Mouse (Mus musculus) adrenal gland, postnatal 36 days (tissue): Measurements from ENCODE around the gene Tmc5. TPM values are rescaled to one million over a fixed set of nuclear protein-coding genes. Genes with fewer than 3 reads are reported as not detected.

Experiments used
- DNase-seq, 2 experiments: peaks; one replicate each; pipeline ENCODE4 v3.0.0; 2021; ENCODE audit warnings: mixed read lengths in 1 of 2
- total RNA-seq, 2 experiments: library from RNA; stranded (reverse); gene quantifications; 2 replicates each; pipeline ENCODE4 v1.2.3; 2021

Gene Tmc5
- total RNA-seq, 2 experiments from 2014 or later: not detected

DNA sequence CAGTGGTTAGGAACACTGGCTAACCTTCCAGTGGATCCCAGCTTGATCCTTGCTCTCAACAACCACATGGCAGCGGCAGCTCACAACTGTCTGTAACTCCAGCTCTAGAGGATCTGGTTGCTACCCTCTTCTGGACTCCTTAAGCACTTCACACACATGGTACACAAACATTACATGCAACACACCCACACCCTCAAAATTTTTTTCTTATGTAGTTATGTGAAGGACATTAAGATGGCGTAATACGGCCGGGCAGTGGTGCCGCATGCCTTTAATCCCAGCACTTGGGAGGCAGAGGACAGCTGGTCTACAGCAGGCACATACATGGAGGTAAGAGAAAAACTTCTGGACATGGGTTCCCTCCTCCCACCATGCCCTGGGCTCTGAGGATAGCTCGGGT, 99.0 kb downstream of the Tmc5 start:
- DNase-seq: no peak

DNA sequence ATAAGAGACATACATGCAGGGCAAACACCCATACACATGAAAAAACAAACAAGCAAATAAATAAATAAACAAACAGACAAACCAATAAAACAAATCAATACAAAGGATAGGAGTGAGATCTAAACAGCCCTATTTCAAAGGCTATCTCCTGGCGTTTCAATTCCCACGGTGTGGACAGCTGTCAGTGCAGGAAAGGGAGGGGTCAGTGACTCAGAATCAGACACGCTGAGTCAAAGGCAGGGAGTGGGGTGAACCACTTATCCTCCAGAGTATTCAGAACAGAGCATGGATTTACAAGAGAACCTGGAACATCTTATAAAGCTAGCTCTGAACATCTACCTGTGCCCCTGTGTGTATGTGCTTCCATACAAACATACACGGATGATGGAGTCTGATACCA, 100.1 kb downstream of the Tmc5 start:
- peak; percentile 43 to 56 for DNase-seq

DNA sequence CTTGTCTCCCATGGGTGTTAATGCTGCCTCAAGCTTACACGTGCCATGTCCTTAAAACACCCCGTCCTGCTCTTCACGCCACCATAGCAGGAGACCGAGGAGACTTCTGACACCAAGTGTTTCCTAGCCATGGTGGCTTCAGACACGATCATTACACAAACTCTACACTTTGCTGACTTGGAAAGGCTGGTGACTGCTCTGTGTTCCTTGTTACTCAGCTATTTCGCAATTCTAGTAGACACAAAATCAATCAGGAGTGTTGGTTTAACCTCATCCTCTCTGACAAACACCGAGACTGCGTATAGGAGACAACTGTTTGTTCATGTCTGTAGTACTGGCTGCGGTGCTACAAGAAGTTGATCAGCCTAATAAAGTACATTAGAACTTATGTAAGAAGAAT, 101.8 kb downstream of the Tmc5 start:
- peak in 1 of 2 experiments; percentile 27 for DNase-seq

DNA sequence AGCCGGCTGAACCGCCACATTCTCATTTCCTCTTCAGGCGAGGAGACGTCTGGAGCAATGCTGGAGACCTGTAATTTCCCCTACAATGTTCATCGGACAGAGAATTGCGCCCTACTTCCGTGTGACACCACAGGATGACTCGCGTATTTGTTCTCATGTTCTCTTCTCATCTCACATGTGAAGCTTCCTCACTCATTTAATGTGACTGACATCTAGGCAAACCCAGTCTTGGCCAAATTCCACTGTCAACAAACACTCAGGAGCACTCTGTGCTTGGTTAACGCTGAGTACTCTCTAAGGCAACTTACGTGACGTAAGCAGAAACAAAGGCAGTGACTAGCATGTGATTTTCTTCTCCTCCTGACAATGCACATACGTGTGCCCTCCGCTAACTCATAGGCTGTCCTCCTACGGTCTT, 106.1 kb downstream of the Tmc5 start:
- peak in 1 of 2 experiments; percentile 31 for DNase-seq

DNA sequence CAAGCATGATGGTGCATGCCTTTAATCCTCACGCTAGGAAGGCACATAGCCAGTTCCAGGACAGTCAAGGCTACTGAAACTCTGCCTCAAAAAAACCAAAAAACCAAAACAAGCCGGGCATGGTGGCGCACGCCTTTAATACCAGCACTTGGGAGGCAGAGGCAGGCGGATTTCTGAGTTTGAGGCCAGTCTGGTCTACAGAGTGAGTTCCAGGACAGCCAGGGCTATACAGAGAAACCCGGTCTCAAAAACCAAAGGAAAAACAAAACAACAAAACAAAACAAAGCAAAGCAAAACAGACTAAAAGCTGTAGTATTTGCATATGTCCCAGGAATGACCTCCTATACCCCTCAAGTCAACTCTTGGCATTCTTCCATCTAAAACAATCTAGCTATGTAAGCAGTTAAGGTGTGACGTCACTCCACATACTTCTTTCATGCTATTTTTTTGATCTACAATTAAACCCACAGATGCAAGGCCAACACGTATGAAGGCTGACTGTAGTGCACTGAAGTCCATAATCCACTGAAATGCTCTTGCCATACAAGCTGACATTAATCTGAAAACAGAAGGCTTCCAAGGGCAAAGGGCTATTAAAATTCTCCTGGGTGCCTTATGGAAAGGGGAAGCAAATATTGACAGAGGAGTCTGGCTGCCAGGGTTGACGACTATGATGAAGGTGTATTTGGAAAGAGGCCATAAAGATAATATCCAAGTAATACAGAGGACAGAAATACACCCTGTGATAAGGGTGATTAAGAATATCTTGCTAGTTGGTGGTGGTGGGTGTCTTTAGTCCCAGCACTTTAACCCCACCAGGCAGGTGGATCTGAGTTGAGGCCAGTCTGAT, 107.1 kb downstream of the Tmc5 start:
- no peak for DNase-seq

DNA sequence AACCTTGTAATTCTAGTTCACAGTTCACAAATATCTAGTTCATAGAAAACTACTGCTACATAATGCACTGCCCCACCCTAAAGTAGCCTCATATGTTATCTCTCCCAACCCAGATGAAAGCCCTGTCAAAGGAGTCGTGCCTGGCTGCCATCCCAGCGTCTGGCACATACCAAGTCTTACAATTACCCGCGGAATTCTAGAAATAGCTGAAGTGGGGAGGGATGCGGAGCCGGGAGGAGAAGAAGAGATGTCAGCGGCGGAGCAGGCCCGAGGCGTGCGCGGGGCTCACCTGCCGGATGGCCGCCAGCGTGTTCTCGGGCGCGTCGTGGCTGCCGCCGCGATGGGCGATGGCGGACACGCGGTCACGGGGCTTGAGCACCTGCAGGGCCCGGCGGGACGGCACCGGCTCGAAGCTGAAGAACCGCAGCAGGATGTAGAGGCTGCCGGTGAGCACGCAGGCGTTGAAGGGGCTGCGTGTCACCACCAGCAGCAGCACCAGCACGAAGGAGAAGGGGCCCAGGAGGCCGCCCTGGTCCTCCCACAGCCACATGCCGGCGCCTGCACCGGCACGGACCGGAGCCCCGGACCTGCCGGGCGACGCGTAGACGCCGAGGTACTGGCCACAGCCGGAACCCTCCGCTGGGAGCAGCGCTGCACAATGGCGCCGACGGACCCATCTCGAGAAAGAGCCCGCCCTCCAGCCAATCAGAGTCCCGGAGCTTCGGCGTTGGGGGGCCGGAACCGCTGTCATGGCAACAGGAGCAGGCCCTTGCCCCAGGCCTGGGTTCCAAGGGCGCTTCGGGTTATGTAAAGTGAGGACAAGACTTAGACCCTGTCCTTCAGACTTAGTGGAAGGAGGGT, 108.2 kb downstream of the Tmc5 start, which contains the start of gene Gde1:
Gde1 (minus strand) TSS at position 678 of the 861 bp plus-strand sequence.
- DNase-seq: peak; percentile 95 to 97

DNA sequence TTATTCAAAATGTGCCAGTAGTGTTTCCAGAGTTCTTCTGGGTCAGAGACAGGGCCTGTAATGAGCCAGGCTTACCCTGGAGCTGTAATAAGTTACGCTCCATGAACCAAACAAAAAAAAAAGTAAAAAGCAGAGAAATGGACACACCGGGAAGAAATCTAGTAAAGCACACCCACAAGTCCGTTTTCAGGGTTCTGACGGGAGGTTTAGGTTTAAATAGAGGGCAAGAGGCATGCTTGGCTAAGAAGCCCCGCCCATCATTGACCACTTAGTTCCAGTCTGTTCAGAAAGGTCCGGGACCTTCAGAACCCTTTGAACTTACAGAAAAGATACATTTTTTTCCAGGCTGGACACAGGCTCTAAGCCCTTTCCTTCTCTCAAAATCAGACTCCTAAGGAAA, 109.0 kb downstream of the Tmc5 start:
- DNase-seq: no peak

DNA sequence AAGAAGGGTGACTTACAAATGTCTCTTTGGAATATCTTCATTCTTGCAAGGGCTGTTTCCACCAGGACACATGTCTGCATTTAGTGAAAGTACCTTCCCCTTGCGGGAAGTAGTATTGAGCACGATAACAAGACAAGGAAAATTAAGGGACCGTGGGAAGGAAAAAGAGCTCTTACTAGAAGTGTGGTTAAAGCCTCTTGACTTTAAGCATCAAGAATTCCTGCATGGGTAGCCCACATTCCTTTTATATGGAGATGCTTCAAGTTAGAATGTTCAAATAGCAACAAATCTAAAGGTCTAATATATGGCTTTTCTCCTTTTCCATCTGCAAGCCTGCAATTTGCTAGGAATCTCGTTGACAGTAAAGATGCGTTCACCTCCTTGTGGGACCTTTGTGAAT, 109.4 kb downstream of the Tmc5 start:
- DNase-seq: no peak

DNA sequence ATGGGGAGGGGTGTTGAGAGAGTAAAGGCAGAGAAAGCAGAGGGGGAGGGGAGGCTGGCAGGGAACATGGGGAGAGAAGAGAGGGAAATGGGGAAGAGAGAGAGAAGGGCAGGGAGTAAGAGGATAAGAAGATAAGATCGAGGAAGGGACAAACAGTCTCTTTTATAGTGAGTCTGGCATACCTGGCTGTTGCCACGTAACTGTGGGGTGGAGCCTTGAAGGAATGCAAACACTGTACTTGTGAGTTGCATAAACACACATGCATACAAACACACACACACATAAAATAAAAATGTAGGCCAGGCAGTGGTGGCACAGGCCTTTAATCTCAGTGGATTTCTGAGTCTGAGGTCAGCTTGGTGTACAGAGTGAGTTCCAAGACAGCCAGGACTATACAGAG, 110.1 kb downstream of the Tmc5 start:
- no peak for DNase-seq

DNA sequence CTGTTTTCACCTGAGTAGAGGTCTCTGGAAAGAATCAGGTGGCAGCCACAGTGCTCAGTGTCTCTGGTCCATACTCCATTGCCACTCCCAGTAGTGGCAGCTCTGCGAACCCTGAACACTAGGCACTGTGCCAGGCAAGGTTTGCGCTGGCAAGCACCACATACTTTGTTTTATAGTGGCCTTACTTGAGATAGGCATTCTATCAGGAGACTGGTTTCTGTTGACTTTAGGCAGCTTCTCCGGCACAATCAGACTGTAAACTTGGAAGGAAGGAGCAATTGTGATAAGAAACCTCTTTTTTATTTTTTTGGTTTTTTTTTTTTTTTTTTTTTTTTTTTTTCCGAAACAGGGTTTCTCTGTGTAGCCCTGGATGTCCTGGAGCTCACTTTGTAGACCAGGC, 110.9 kb downstream of the Tmc5 start:
- DNase-seq: no peak

DNA sequence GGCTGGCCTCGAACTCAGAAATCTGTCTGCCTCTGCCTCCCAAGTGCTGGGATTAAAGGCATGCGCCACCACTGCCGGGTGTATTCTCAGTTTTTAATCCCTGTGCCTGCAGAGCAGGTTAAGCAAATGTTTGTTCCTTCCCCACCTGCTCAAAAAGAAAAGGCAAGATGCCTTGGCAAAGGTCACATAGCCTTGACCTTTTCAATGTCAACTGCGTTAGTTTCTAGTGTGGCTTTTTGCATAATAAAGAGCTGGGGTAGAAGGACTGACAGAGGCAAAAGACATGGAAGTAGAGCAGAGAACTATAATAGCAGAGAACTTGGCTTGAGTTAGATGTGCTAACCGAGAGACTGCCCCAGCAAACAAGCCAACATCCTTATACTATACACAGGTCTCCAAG, 113.7 kb downstream of the Tmc5 start:
- no peak for DNase-seq

DNA sequence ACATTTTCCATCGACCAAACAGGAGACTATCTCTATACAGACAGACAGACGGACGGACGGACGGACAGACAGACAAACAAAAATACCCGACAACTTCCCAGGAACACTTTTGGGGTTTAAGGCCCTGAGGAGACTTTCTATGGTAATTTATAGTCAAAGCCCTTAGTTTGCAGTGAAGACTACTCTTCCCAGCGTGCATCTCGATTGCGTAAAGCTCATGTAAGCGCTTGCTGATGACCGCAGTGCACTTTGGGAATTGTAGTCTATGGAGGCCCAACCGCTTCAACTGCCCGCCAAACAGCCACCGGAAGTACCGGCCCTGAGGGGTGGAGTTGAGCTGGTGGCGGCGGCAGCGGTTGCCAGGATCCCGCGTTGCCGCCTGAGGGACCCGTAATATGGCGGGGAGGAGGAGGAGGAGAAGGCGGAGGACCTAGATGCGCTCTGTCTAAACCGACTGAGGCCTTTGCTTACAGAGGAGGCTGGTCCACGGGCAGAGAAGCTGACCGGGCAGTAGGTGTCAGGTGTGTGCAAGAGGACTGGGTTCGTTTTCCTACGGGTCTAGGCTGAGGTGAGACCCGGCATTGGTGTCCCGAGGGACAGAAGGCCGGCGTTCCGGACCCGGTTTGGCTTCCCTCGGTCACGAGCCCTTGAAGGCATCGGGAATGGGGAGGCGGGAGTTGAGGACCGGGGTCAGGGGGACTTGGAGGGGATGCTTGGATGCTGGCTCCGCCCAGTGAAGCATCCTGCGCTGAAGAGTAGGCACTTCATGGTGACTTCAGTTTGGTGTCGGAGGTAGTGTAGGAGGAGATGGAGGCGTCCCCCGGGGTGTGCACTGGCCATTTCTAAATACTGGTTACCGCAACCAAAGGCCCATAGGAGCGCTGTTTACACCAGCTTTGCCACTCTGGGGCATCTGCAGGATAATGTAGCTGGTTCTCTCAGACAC, 115.4 kb downstream of the Tmc5 start, which contains the start of gene Ccp110:
Ccp110 (plus strand) TSS at position 325 of the 946 bp plus-strand sequence.
- DNase-seq: peak; percentile 95 to 96

DNA sequence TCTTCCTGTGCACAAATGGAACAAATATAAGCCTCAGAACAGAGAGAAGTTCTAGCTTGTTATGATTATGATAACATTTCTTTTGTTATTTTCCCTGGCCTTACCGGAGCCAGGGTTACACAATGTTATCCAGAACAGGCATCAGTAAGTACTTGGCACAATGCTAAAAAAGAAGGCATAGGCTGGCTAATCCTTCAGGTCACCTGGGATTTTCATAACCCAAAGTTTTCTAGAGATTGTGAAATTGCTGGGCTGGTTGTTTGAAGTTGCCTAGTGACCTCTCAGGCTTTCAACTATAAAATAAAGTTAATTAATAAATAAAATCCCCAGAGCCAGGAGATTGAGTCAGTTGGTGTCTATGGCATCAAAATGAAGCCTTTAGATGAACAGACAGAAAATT, 117.8 kb downstream of the Tmc5 start:
- no peak for DNase-seq

DNA sequence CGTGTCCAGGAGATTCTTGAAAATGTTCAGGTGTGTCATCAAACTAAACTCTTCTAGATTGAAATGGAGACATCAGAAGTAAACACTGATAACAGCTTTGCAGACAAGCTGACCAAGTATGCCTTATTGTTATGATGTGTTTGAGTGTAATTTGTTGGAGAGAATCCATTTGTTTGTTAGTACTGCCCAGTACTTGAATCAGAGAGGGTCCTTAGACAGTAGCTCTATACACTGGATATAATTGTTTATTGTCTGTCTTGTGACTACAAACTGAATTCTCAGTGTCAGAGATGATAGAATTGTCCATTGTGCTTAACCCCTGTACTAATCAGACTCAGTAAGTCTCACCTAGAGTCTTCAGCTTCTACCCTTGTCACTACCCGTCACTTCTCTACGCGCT, 121.0 kb downstream of the Tmc5 start:
- no peak for DNase-seq

DNA sequence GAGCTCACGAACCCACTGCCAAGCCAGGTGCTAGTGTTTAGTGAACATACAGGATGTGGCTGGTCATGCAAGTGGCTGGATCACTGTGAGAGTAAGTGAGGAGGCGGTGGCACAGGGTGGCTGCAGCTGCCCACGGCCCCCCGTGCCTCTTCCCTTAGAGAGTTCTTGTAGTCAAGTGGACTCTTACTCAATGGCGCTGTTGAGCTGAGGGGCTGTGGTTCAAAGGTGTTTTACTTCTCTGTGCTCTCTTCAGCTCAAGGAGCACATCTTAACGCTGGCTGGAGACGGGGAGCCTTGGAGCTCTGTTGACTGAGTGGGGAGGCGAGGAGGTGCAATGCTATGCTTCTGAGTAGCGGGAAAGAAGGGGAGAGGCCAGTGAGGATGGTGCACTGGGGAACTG, 126.8 kb downstream of the Tmc5 start:
- DNase-seq: no peak

Other genes starting within 250 kb of the Tmc5 start
- 1 to 10 TPM; 4.7 to 5.7 TPM for gene Syt17, start 149.1 kb upstream of the Tmc5 start, total RNA-seq
- gene Itpripl2, start 105.3 kb upstream of the Tmc5 start, total RNA-seq: 10 to 100 TPM; 14.7 to 18.3 TPM
- 10 to 100 TPM; 38.3 to 40.2 TPM for gene Coq7, start 63.9 kb upstream of the Tmc5 start, total RNA-seq
- gene Tmc7, start 12.6 kb upstream of the Tmc5 start, total RNA-seq: under 1 TPM; 0.30 to 0.40 TPM
- gene Gde1, start 108.5 kb downstream of the Tmc5 start, total RNA-seq: 100 to 1,000 TPM; 132 to 137 TPM
- 1 to 10 TPM; 7.1 to 7.7 TPM for gene Ccp110, start 115.3 kb downstream of the Tmc5 start, total RNA-seq
- 10 to 100 TPM; 54.7 to 66.0 TPM for gene Vps35l, start 142.9 kb downstream of the Tmc5 start, total RNA-seq